21 mouse cellular contexts compared by ENCODE assay signal in the genomic region with DNA sequence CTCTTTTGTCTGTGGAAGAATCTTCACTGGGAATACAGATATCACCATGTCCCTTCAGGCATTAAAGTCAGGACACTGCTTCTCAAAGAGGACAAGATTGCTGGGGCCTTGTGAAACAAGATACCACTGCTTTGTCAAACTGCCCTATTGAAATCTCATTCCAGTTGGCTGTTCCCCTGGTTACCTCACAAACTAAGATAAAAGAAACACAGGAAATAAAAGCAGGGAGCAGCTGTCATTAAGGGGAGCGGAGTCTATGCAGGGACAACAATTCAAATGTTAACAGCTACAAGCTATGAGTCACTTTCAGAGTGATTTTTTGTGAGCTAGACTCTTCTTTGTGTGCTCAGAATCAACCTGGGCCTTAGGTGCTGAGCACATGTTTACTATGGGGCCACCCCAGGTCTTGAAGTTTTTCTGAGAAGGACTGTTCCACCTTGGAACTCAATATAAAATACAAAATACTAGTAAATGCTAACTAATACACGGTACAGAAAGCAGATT.
A peak's percentile ranks its signal among the peaks of the same experiment; 100 is the strongest.
DNase-seq lines count a peak whose midpoint lies in the region; ATAC-seq and TF ChIP-seq lines count a peak whose summit lies in the region.
"Had no signal": no experiment of that assay in that cellular context is flagged by ENCODE, and none has a peak within 500 bp of the region (broad histone marks: within the 10 kb centered on the region; RNA-seq: fewer than 3 reads in every experiment).

No protein-coding gene starts in this region.

- no peak overlapping the region for H3K4me2 ChIP-seq in embryonic facial prominence, embryonic 11.5 days (ENCODE audit: low read depth, low read length)
- H3K4me2 ChIP-seq: forebrain, embryonic 13.5 days; limb, embryonic 13.5 days; lung, embryonic 15.5 days had no signal

- H3K4me3 ChIP-seq in embryonic facial prominence, embryonic 11.5 days (ENCODE audit: low read depth, low read length), result no peak overlapping the region
- H3K4me3 ChIP-seq in embryonic facial prominence, embryonic 10.5 days, result no peak overlapping the region
- H3K4me3 ChIP-seq in ES-Bruce4 (ENCODE audit: low read depth, low read length), result no peak overlapping the region
- H3K4me3 ChIP-seq in layer of hippocampus, adult 2 months, result no peak overlapping the region
- H3K4me3 ChIP-seq: forebrain, embryonic 13.5 days; limb, embryonic 13.5 days; lung, embryonic 15.5 days had no signal

- H3K4me1 ChIP-seq in embryonic facial prominence, embryonic 11.5 days (ENCODE audit: control insufficient read depth, insufficient read depth, low read length), result no peaks in the 10 kb centered on the region
- peaks cover 12% of the 10 kb centered on the region for H3K4me1 ChIP-seq in embryonic facial prominence, embryonic 10.5 days
- peaks cover 3% of the 10 kb centered on the region for H3K4me1 ChIP-seq in ES-Bruce4 (ENCODE audit: control insufficient read depth, insufficient read depth, low read length)
- H3K4me1 ChIP-seq: lung, embryonic 15.5 days had no signal

- no peak overlapping the region for H3K9ac ChIP-seq in embryonic facial prominence, embryonic 11.5 days (replicated peaks; ENCODE audit: low read length)
- no peak overlapping the region for H3K9ac ChIP-seq in ES-Bruce4 (ENCODE audit: low read depth, poor library complexity, severe bottlenecking)
- H3K9ac ChIP-seq: forebrain, embryonic 13.5 days; limb, embryonic 13.5 days; liver, embryonic 14.5 days; lung, embryonic 15.5 days had no signal

- no peaks in the 10 kb centered on the region for H3K9me3 ChIP-seq in embryonic facial prominence, embryonic 11.5 days (replicated peaks; ENCODE audit: control insufficient read depth, low read length)
- no peaks in the 10 kb centered on the region for H3K9me3 ChIP-seq in embryonic facial prominence, embryonic 10.5 days
- H3K9me3 ChIP-seq in ES-Bruce4 (replicated peaks; ENCODE audit: control insufficient read depth, insufficient read depth, low read length, poor library complexity, severe bottlenecking), result 0 out of 2 replicates have a peak, but pooled peaks cover 1% of the 10 kb centered on the region
- H3K9me3 ChIP-seq: forebrain, embryonic 13.5 days; G1E; limb, embryonic 13.5 days; lung, embryonic 15.5 days had no signal

- no peak for TF ChIP-seq EP300 in ES-Bruce4 (IDR thresholded peaks at IDR 0.05; ENCODE audit: insufficient read depth, low read depth, low read length)

- no peak overlapping the region for H3K27ac ChIP-seq in embryonic facial prominence, embryonic 11.5 days (replicated peaks; ENCODE audit: low read depth, low read length)
- H3K27ac ChIP-seq in embryonic facial prominence, embryonic 10.5 days (replicated peaks), result no peak overlapping the region
- H3K27ac ChIP-seq in ES-Bruce4 (ENCODE audit: insufficient read depth, low read length), result peak overlapping the region; percentile 97
- no peak overlapping the region for H3K27ac ChIP-seq in layer of hippocampus, adult 2 months
- H3K27ac ChIP-seq: forebrain, embryonic 13.5 days; limb, embryonic 13.5 days; liver, embryonic 14.5 days; lung, embryonic 15.5 days had no signal

- no peaks in the 10 kb centered on the region for H3K36me3 ChIP-seq in embryonic facial prominence, embryonic 11.5 days (replicated peaks; ENCODE audit: control insufficient read depth, insufficient read depth, low read depth, low read length)
- H3K36me3 ChIP-seq in embryonic facial prominence, embryonic 10.5 days (replicated peaks), result no peaks in the 10 kb centered on the region
- H3K36me3 ChIP-seq in ES-Bruce4 (ENCODE audit: control insufficient read depth, insufficient read depth, low read length, poor library complexity, severe bottlenecking), result no peaks in the 10 kb centered on the region
- H3K36me3 ChIP-seq: G1E; limb, embryonic 13.5 days; lung, embryonic 15.5 days had no signal

- no peaks in the 10 kb centered on the region for H3K27me3 ChIP-seq in embryonic facial prominence, embryonic 11.5 days (ENCODE audit: control insufficient read depth, insufficient read depth, low read length)
- H3K27me3 ChIP-seq in embryonic facial prominence, embryonic 10.5 days (replicated peaks; ENCODE audit: low read depth, poor library complexity, severe bottlenecking), result peaks cover 57% of the 10 kb centered on the region
- no peaks in the 10 kb centered on the region for H3K27me3 ChIP-seq in ES-Bruce4 (ENCODE audit: control insufficient read depth, insufficient read depth, low read length, poor library complexity, severe bottlenecking)

- DNase-seq in embryonic facial prominence, embryonic 11.5 days (ENCODE audit: low spot score), result peak; percentile 3
- no peak for DNase-seq in embryonic facial prominence, embryonic 10.5 days (ENCODE audit: low spot score)
- peak; percentile 6 for DNase-seq in heart, postnatal 4 days
- DNase-seq in heart, postnatal 36 days, result no peak
- peak; percentile 12 for DNase-seq in embryo, embryonic 11 days
- DNase-seq in layer of hippocampus, adult 2 months (ENCODE audit: low spot score in 2 of 2), result no peak
- DNase-seq in thymus, postnatal 25 days, result no peak
- DNase-seq: adrenal gland, postnatal 36 days; cerebellum, adult 2 months; gastrocnemius, postnatal 14 days; heart, adult 18-20 months; layer of hippocampus, postnatal 36 days; right cerebral cortex, postnatal 25 days; thymus, adult 2 months had no signal

- WGBS in embryonic facial prominence, embryonic 11.5 days, result 74% methylated on average over 2 of the region's 2 CpGs
- 56% methylated on average over 2 of the region's 2 CpGs for WGBS in embryonic facial prominence, embryonic 10.5 days

- intact Hi-C loops in heart, postnatal 36 days (cut with DNase I), result no loop called here

- no peak for ATAC-seq in embryonic facial prominence, embryonic 11.5 days (replicated peaks; ENCODE audit: insufficient number of reproducible peaks, low FRiP score, low TSS enrichment, low read depth)
- ATAC-seq: forebrain, embryonic 13.5 days; inflammation-experienced regulatory T-cells, adult 6 months had no signal

- no peak for TF ChIP-seq CTCF in ES-Bruce4 (IDR thresholded peaks at IDR 0.05; ENCODE audit: low read depth, low read length)
- no peak for TF ChIP-seq CTCF in layer of hippocampus, adult 2 months (conservative IDR thresholded peaks at IDR 0.05)

- no peak for TF ChIP-seq POLR2A in ES-Bruce4 (IDR thresholded peaks at IDR 0.05; ENCODE audit: insufficient read depth, low read length)

Comparison
In these comparisons a context has a peak if more than half of its experiments do, and no peak if none do; other contexts are left out.
1. DNase-seq: peak in embryonic facial prominence, embryonic 11.5 days (single experiment), heart, postnatal 4 days (single experiment) and embryo, embryonic 11 days (single experiment); none in embryonic facial prominence, embryonic 10.5 days (single experiment), heart, postnatal 36 days (0 of 2), layer of hippocampus, adult 2 months (0 of 2) and thymus, postnatal 25 days (single experiment).